Mouse (Mus musculus) bone marrow macrophage, adult 2 months (primary cell): ENCODE measurements around the gene Gpd1. TPM values are rescaled to one million over a fixed set of nuclear protein-coding genes. Genes with fewer than 3 reads are reported as not detected.
A peak's percentile ranks its signal among the peaks of the same experiment; 100 is the strongest.
"Not testable (repeated sequence)": the region's sequence is repeated elsewhere in the genome, so short reads cannot be mapped to it uniquely, and the experiment has no call there.

Experiments
- H3K27ac ChIP-seq: 2 replicates; pipeline ENCODE4 v1.5.1; 2012; ENCODE audit warnings: low read depth, low read length; ENCODE audit not compliant: insufficient read depth
- H3K4me1 ChIP-seq: 2 replicates; pipeline ENCODE4 v1.6.1; 2012; ENCODE audit warnings: low read length; ENCODE audit not compliant: control insufficient read depth, insufficient read depth
- H3K4me3 ChIP-seq: 2 replicates; pipeline ENCODE4 v1.5.1; 2012; ENCODE audit warnings: mild to moderate bottlenecking, low read length, moderate library complexity; ENCODE audit not compliant: insufficient read depth
- CTCF ChIP-seq: IDR thresholded peaks from 2 replicates; pipeline ENCODE4 v1.5.1; 2012; ENCODE audit warnings: low read depth, mild to moderate bottlenecking, low read length, moderate library complexity
- POLR2A ChIP-seq: IDR thresholded peaks from 2 replicates; pipeline ENCODE4 v1.6.1; 2012; ENCODE audit warnings: mild to moderate bottlenecking, low read depth, low read length, borderline replicate concordance
- polyA plus RNA-seq: library from polyadenylated mRNA; stranded (reverse); fragments of >200 nt; gene quantifications from 2 replicates; pipeline ENCODE4 v1.2.4, GENCODE M21; 2012; ENCODE audit not compliant: missing spikeins, insufficient read depth, insufficient read length

The Gpd1 gene
- polyA plus RNA-seq, 1 experiment: 1.2 TPM

DNA sequence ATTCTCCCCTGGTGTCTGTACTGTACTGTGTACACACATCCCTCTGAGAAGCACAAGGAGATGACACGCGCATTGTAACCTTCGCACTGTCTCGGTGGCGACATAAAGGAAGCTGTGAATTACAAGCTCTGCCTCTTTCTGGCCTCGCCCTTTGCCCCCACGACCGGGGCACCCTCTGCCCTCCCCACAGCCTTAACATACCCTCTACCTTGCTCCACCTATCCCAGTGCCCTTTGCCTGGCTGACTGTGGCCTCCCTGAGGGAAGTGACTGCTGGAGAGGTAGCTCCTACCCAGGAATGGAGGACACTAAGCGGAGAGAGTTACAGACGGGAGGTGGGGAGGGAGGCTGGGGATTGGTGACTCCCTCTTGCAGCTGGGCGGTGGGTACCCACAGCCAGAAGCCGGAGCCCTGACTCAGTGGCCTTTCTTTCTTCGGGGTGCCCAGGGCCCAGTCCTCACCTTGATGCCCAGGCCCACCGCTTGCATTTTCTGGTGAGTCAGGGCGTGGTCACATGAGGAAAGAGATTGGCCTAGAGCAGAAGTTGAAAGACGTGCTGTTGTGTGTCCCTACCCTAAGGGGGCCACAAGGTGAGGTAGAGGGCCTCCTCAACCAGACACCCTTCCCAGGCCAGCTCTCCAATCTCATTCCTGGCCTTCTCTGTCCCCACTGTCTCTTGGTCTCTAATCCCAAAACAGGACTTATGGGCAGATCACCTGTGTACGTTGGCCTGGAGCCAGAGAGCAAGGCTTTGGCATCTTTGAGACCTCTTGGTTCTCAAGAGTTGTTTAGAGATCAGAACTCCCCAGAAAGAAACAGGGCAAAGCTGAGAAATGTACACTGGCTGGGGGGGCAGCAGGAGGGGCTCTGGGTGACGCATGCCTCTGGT is 16.9 kb upstream of the Gpd1 start:
- TF ChIP-seq POLR2A (no peak), CTCF (no peak)
- Histone ChIP-seq H3K4me3 (no peak overlapping the region), H3K4me1 (peaks cover 11% of the 10 kb centered on the region), H3K27ac (no peak overlapping the region)

DNA sequence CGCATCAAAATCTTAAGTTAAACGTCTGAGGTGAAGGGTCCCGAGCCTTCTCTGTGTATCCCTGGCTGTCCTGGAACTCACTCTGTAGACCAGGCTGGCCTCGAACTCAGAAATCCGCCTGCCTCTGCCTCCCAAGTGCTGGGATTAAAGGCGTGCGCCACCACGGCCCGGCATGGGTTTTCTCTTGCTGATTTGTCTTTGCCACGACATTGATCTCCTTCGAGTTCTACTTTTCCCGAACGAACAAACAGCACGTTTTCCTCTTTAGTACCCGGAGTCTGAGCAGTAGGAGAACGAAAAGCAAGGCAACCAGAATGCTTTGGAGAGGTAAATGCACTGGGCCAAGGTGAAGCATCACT is 15.7 kb upstream of the Gpd1 start:
- Histone ChIP-seq H3K4me1 (peaks cover 11% of the 10 kb centered on the region), H3K4me3 (peak overlapping the region; percentile 77)
- not testable (repeated sequence) for H3K27ac ChIP-seq

DNA sequence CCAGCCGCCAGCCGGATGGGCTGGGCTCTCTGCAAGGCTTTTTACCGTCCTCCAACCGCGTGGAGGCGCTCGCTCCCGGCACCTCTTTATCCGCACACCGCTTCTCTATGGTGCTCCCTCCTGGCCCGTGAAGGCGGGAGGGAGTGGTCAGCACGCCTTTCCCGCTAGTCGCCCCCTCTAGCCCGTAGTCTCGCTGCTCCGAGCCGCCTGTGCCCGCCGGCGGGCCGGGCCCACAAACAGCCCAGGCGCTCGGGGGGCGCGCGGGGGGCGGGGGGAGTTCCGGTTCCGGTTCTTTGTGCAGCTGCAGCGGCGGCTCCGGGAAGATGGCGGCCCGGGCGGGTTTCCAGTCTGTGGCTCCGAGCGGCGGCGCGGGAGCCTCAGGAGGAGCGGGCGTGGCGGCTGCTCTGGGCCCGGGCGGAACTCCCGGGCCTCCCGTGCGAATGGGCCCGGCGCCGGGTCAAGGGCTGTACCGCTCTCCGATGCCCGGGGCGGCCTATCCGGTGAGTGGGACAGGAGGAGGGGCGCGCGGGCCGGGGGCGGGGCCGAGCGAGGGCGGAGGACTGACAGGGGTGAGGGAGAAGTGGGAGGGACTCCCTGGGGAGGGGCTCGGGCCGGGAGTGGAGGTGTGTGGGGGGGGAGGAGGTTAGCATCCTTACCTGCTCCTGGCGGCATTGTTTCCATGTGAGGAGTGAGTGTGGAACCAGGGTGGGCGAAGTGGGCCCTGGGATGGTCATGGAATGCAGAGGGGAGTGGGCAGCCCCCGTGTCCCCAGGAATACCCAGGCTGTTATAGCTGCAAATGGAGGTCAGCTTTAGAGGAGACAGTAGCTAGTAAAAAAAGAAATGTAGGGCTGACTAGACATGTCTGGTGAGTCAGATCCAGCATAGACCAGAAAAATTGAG is 15.1 kb upstream of the Gpd1 start, which contains the start of gene Smarcd1:
TSS of gene Smarcd1 (plus strand) at position 131 of the 902 bp plus-strand sequence.
- TF ChIP-seq POLR2A (no peak), CTCF (peak; percentile 35; the same call in 1 of the 2 replicates)

DNA sequence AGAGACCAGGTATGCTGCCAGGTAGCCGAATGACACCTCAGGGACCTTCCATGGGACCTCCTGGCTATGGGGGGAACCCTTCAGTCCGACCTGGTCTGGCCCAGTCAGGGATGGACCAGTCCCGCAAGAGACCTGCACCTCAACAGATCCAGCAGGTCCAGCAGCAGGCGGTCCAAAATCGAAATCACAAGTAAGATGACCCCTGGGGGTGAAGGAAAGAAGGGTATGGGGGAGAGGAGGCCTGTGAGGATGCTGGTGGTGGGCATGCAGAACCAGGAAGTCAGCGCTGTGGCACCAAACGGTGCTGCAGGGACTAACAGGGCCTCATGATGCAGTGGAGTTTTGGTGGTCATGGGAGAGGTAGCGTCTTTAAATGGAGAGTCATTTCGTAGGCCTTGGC is 14.2 kb upstream of the Gpd1 start:
- no peak overlapping the region for H3K27ac ChIP-seq

More for the DNA sequence above, 15.1 kb upstream of the Gpd1 start, which contains the start of gene Smarcd1:
- H3K4me3 ChIP-seq: peak within 1 kb of the TSS; percentile 77
- peaks cover 11% of the 10 kb centered on the region for H3K4me1 ChIP-seq
- H3K27ac ChIP-seq: no peak within 1 kb of the TSS; the same call in 1 of the 2 replicates

DNA sequence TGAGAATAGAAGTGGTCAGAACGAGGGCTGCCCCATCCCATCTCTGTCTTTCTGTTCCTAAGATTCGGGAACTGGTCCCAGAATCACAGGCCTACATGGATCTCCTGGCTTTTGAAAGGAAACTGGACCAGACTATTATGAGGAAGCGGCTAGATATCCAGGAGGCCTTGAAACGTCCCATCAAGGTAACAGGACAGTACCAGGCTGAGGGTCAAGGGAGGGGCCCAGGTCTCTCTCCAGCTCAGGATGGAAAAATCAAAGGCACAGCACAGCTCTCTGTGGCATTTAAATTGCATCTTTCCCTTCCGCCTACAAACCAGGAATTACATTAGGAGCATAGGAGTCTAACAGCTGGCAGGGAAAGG is 13.7 kb upstream of the Gpd1 start:
- H3K4me1 ChIP-seq: peaks cover 10% of the 10 kb centered on the region
- TF ChIP-seq POLR2A (no peak), CTCF (no peak)

More for the DNA sequence above, 14.2 kb upstream of the Gpd1 start:
- no peak overlapping the region; the same call in 1 of the 2 replicates for H3K4me3 ChIP-seq
- TF ChIP-seq POLR2A: no peak
- H3K4me1 ChIP-seq: peaks cover 11% of the 10 kb centered on the region

DNA sequence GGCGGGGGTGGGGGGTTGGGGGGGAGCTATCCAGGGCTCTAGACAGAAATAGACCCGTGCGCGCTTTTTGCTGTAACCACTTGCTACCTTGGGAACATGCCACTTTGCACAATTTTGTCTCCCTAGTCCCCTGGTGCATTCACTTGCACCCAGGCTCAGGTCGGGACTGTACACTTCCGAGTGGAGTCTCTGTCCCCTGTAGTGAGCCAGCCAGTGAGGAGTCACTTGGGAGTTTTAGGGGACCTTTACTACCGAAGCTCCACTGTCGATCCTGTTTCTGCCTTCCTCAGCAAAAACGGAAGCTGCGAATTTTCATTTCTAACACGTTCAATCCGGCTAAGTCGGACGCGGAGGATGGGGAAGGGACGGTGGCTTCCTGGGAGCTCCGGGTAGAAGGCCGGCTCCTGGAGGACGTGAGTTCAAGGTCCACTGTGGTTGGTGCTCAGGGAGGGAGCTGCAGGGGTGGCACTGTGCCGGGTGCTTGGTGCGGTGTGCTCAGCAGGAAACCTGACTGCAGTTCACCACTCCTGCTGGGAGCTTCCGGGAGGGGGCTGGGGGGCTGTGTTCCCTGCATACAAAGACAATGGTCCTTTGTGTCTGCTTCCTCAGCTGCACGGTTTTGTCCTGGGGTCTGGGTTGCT is 13.2 kb upstream of the Gpd1 start:
- H3K4me3 ChIP-seq: no peak overlapping the region
- TF ChIP-seq CTCF (no peak), POLR2A (no peak)
- no peak overlapping the region for H3K27ac ChIP-seq
- H3K4me1 ChIP-seq: peaks cover 8% of the 10 kb centered on the region

More for the DNA sequence above, 13.7 kb upstream of the Gpd1 start:
- Histone ChIP-seq H3K27ac (no peak overlapping the region), H3K4me3 (no peak overlapping the region)

DNA sequence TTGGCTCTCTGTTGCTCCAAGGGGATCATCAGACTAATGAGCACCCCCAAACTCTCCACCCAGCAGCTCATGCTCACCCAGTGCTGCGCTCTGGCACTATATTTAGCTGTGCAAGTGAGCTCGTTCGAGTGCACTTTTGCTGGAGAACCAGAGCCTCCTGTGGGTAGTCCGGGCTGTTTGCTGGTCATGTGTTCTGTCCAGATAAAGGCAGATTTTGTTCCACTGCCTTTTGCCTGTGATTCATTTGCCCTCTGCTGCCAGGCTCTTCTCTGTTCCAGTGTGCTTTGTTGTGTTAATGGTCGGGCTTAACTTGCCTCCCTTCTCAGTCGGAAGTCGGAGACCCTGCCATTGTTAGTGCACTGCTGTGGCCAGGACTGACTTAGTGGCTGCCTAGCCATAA is 12.4 kb upstream of the Gpd1 start:
- no peak overlapping the region for H3K27ac ChIP-seq

DNA sequence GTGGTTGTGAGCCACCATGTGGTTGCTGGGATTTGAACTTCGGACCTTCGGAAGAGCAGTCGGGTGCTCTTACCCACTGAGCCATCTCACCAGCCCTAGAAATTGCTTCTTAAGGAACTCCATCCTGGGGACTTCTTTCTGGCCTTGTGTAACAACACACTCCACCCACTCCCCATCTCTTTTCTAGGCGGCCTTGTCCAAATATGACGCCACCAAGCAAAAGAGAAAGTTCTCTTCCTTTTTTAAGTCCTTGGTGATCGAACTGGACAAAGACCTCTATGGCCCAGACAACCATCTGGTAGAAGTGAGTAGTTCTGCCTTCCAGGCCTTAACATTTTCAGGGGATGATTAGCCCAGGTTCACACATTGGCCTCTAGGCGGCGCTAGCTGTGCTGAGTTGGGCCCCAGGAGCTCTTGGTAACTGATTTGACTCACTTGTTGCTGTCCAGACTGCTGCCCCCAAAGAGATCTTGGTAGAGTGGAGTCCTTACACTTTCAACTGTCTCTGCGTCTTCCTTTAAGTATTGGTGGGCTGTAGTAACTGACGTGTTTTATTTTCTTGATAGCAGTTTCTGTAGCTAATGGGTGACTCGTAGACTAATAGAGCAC is 11.8 kb upstream of the Gpd1 start, which contains the start of gene Gm17349:
TSS of gene Gm17349 (minus strand) at position 51 of the 609 bp plus-strand sequence.
- peak; percentile 78 for TF ChIP-seq CTCF
- TF ChIP-seq POLR2A: no peak
- Histone ChIP-seq H3K4me3 (no peak within 1 kb of the TSS), H3K27ac (no peak within 1 kb of the TSS), H3K4me1 (peaks cover 8% of the 10 kb centered on the region)

More for the DNA sequence above, 12.4 kb upstream of the Gpd1 start:
- Histone ChIP-seq H3K4me1 (peaks cover 8% of the 10 kb centered on the region), H3K4me3 (no peak overlapping the region)
- TF ChIP-seq CTCF (no peak), POLR2A (no peak)

DNA sequence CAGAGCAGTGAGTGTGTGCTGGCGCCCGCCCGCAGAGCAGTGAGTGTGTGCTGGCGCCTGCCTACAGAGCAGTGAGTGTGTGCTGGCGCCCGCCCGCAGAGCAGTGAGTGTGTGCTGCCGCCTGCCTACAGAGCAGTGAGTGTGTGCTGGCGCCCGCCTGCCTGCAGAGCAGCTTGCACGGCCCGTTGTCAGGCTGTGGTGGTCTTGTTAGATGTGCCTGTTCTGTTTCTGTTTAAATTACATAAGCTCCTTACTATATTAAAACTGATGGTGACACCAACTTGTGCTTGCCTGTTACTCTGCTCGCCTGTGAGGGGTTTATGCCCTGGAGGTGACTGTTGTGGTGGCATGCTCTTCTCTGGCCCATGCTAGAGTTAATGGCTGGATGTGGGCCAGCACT is 9.1 kb upstream of the Gpd1 start:
- no peak overlapping the region for H3K27ac ChIP-seq
- no peaks in the 10 kb centered on the region; the same call in 1 of the 2 replicates for H3K4me1 ChIP-seq
- H3K4me3 ChIP-seq: no peak overlapping the region
- TF ChIP-seq POLR2A: no peak
- TF ChIP-seq CTCF: no peak
